Mouse (Mus musculus) heart, postnatal 0 days (tissue): ENCODE measurements around the gene Elavl4.

Experiments
- CTCF ChIP-seq: IDR thresholded peaks from 2 replicates; pipeline ENCODE4 v1.5.1; 2016; ENCODE audit warnings: antibody characterized with exemption, control low read depth, low read depth
- EP300 ChIP-seq: IDR thresholded peaks from 2 replicates; pipeline ENCODE4 v1.6.1; 2016; ENCODE audit warnings: antibody characterized with exemption, low read depth

DNA sequence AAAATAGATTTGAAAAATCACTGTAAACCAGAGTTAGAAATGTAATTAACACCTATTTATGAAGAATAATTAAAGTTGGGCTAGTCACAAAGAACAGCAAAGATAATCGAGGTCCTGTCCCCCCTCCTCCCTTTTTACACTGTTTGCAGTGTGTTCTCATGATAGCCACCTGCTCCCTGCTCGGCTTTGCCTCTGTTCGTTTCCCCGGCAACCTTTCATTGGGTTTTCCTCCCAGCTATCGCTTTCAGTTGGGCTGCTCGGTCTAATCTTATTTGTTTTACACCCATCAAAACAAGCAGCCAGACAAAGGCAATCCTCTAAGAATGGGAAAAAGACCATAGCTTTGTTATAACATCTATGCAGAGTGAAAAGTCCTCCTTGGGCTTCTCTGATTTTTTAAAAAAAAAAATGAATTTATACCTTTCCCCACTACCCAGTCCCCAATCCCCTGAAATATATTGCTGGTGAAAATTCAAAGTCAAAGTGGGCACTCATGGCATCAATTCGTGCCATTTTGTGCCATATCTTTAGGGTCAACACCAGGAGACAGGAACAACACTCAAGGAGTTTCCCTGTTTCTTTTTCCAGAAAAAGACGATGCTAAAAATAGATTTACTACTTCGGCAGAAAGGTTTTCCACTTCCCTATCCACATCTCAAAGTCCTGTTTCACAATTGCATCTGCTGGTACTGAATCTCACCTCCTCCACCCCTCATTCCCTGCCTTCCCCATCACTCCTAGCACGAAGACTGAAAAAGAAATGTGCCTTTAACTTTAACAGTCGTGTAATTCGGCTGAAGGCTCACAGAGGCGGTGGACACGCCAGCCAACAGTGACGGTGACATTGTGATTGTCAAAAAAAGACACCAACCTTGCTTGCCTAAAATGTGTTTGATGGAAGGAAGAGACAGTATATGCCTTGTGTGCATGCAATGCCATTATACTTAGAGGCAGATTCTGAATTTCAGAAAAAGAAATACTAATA is 66.1 kb downstream of the Elavl4 start:
- TF ChIP-seq CTCF (no peak), EP300 (no peak)
